Mouse (Mus musculus) stomach, postnatal 0 days (tissue): ENCODE results near the gene Naa50.

Experiments
- CTCF ChIP-seq: IDR thresholded peaks from 2 replicates; pipeline ENCODE4 v1.5.1; 2016; ENCODE audit warnings: antibody characterized with exemption, low read depth, mild to moderate bottlenecking, moderate library complexity
- EP300 ChIP-seq: optimal IDR thresholded peaks from 2 replicates; pipeline ENCODE3; 2016; ENCODE audit warnings: antibody characterized with exemption

GRCm38 (mm10) chr16:44159325-44159724 is 19.7 kb downstream of the Naa50 start:
- TF ChIP-seq EP300 (no peak), CTCF (no peak)
